Mouse (Mus musculus) layer of hippocampus, postnatal 25 days (tissue): Measurements from ENCODE around the gene Cpt1a. TPM values are rescaled to one million over a fixed set of nuclear protein-coding genes. Genes with fewer than 3 reads are reported as not detected.

Experiments used
- DNase-seq, 2 experiments: peaks; one replicate each; pipeline ENCODE4 v3.0.0; 2022; ENCODE audit warnings: mixed read lengths in 2 of 2, low spot score in 1 of 2; ENCODE audit errors: extremely low spot score in 1 of 2
- total RNA-seq, 2 experiments: library from RNA; stranded (reverse); gene quantifications; 2 replicates each; pipeline ENCODE4 v1.2.3; 2021

The Cpt1a gene
- total RNA-seq, 2 experiments from 2014 or later: 25.6 to 27.0 TPM

GRCm38 (mm10) chr19:3324931-3325711, 3.0 kb downstream of the Cpt1a start:
- DNase-seq: peak; percentile 54 to 65

- no peak for DNase-seq
Observed at GRCm38 (mm10) chr19:3325771-3326478, 3.8 kb downstream of the Cpt1a start.

- no peak for DNase-seq
Observed at GRCm38 (mm10) chr19:3326479-3327047, 4.4 kb downstream of the Cpt1a start.

DNA sequence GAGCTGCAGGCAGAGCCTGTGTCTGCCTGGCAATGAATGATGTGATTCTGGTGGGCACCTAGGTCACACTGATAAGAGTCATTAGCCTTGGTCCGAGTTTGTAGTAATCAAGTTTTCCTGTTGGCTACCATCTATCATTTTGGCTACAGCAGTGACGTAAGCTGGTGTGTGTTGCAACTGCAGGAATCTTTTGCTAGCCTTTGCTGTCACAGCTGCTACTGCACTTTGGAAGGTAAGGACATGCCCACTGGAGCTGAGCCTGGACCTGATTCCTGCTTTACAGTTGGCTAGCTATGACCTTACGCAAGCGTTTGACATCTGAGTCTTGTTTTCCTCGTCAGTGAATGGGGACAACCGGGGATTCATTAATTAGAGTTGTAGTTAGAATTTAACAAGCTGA, 11.1 kb downstream of the Cpt1a start:
- no peak for DNase-seq

- no peak for DNase-seq
Observed at GRCm38 (mm10) chr19:3333694-3334515, 11.8 kb downstream of the Cpt1a start.

- no peak for DNase-seq
Observed at GRCm38 (mm10) chr19:3334550-3334949, 12.4 kb downstream of the Cpt1a start.

DNA sequence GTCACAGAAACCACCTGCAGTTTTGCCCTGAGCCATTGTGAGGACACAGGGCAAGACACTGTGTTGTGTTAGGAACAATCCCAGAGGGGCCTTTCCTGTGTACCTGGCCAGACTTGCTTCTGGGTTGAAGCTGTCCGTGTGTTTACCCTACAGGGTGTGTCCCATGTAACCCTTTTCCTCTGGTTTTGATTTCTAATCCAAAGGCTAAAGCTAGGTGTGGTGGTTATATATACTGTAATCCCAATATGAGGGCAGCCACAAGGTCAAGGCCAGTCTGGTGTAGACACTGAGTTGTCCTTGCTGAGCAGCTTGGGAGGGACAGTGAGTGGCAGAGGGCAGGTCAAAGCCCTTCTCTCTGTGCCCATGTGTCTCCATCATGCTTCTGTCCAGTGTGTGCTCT, 13.8 kb downstream of the Cpt1a start:
- no peak for DNase-seq

DNA sequence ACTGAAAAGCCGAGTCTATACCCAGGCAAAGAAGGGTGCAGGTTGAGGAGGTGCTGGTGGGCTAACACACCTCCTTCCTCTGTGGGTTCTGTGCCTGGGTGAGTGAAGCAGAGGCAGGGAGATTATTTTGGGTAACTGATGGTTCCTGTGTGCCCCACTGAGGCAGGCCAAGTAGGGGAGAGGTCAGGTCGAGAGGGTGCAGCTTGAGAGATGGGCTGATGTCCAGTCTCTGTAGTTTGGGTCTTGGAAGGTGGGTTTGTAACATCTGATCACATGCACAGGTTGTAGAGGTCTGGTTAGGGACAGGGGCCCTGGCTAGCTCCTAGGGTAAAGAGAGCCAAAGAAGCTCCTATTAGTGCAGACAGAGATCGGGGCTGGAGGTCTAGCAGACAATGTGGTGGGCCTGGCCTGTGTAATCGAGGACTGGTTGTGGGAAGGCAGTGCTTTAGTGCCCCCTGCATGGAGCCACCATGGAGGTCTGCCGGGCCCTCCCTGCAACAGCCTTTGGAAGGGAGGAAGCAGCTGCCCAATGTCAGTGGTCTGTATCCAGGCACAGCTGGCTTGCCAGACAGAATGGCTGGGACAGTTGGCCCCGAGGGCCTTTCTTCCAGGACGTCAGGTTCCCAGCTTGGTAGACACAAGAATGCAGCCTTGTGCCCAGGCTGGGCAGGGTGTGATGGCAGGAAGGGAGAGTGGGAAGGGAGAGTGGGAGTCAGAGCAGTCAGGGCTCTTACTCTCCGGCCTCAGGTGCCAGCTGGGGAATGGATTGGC, 14.5 kb downstream of the Cpt1a start:
- DNase-seq: no peak

DNA sequence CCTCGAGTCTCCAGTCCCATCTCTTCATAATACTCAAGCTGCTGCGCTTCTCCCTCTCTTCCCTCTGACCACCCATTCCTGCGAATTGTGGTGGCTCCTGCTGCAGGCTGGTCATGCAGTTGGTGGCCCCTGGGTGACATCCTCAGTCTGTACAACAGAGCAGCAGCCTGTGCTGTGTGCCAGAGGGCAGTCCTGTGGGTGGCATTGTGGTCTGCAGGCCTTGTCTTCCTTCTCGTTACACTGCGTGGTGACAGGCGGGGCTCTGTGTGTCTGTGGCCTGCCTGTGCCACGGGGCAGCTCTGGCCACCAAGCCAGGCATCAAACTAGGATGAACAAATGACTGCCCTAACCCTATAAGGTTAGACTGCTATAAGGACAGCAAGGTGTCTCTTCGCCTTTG, 17.1 kb downstream of the Cpt1a start:
- DNase-seq: no peak

GRCm38 (mm10) chr19:3341021-3341420, 18.9 kb downstream of the Cpt1a start:
- DNase-seq: no peak

DNA sequence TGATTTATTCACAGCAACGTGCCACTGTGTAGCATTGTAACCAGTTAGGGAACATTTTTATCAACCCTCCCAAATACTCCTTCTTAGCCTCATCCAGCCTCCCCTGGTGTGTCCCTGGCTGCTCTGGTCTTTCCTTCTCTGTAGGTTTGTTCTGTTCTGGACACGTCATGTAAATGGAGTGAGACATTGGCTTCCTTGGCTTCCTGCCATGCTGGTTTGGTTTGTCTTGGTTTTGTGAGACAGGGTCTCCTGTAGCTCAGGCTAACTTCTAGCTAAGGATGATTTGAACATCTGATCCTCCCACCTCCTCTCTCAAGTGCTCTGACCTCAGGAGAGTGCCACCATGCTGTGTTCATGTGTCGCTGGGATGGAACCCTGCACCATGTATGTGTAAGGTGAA, 21.8 kb downstream of the Cpt1a start:
- DNase-seq: no peak

DNA sequence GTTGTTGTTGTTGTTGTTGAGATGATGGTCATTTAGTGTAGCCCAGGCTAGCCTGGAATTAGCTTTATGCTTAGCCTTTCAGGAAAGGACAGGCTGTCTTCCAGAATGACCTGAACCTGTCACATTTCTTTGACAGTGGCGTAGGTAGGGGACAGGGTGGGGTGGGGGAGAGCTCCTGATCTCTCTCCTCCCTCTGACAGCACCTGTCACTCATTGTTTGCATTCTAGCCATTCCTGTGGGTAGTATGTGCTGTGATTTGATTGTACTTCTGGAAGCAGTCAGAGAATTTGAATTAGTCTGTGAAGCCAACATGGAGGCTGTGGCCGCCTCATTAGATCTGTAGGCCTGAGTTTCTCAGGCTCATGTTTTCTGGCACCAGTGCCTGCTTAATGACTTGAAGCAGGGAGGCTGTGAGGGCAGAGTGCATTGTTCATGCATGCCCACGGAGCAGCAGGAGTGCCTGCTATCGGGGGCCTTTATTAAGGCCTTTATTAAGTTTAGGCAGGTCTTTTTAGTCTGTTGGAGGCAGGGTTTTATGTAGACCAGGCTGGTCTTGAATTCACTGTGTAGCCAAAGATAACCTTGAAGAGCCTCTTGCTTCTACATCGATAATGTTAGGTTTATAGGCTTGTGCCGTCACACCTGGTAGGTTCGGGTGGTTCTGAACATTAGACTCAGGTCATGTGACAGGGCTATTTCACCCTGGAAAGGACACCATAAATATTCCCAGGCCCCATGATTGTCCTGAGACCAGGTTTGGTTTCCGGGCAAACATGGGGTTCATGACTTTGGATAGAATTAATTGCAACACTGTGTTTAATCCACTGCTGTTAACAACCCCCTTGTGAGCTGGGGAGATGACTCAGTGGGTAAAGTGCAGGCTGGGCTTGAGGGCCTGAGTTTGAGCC, 22.8 kb downstream of the Cpt1a start:
- DNase-seq: no peak

GRCm38 (mm10) chr19:3347784-3348183, 25.6 kb downstream of the Cpt1a start:
- no peak for DNase-seq

- DNase-seq: peak in 1 of 2 experiments; percentile 16
Observed at GRCm38 (mm10) chr19:3353415-3354111, 31.4 kb downstream of the Cpt1a start.

DNA sequence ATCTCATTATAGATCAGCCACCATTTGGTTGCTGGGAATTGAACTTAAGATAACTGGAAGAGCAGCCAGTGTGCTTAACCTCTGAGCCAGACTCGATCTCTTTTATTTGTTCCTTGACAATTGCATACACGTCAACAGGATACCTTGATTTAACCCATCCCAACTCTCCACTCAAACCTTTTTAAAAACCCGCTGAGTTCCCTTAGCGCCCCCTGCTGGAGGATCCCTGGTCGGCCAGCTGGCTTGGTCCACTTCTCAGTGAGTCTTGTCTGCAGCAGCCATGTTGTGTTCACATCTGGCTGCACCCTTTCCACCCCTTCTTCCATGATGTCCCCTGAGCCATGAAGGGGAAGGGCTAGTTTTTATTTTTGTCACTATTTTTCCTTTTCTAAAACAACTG, 33.0 kb downstream of the Cpt1a start:
- peak in 1 of 2 experiments; percentile 41 for DNase-seq

- DNase-seq: no peak
Observed at GRCm38 (mm10) chr19:3356516-3356915, 34.4 kb downstream of the Cpt1a start.

- no peak for DNase-seq
Observed at GRCm38 (mm10) chr19:3357620-3358019, 35.5 kb downstream of the Cpt1a start.

- DNase-seq: no peak
Observed at GRCm38 (mm10) chr19:3359841-3360588, 37.9 kb downstream of the Cpt1a start.
